Mouse (Mus musculus): ENCODE measurements around the gene Pcyt1a.

DNA sequence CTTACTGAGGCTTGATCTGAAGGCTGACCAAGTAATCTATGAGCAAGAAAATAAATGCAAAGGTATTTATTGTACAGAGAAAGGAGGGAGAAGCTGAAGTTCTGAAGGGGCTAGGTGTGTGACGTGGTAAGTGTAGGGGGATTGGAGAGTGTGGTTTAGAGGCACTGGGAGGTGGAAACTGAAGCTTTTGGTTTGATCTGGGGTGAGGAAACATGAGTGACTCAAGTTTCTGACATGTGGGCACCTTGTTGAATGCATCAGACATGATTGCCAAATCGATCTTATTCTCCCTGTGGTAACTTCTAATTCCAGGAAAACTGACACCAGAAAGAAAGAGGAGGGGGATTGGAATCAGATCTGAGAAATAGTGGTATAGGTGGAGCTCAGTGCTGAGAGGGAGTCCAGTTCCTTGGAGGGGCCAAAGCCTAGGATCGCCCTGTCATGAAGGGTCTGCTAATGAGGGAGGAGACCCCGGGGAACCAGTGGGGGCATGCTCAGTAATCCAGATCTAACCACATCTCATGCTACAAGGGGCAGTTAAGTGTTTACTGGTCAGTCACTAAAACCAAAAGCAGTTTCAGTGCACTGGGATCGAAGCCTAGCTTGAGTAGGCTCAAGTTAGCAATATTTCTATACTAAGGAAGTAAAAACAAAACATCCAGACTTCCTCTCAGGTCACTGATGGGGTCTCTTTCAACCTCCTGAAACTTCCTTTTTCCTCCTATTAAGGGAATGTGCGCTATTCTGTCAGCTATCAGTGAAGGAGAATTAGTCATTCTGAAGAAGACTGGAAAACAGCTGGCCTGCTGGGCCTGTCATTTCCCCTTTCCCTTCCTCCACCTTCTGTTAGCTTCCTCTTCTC, 34.8 kb upstream of the Pcyt1a start:
- no peak for TF ChIP-seq POLR2A (IDR thresholded peaks at IDR 0.05; ENCODE audit: extremely low read depth, insufficient read depth, low read length)
- TF ChIP-seq CTCF (IDR thresholded peaks at IDR 0.05; ENCODE audit: low read depth, low read length) = no peak

Measured in liver, adult 2 months (tissue).